Mouse (Mus musculus): Measurements from ENCODE around the gene Apmap.
A peak's percentile ranks its signal among the peaks of the same experiment; 100 is the strongest.
"Not testable (repeated sequence)": the region's sequence is repeated elsewhere in the genome, so short reads cannot be mapped to it uniquely, and the experiment has no call there.

Gene Apmap

GRCm38 (mm10) chr2:150610097-150610496 lies 1.7 kb upstream of the Apmap start:
- DNase-seq, result no peak

- DNase-seq, result peak; percentile 59
These were observed 649 bp upstream of the Apmap start for GRCm38 (mm10) chr2:150608872-150609560.

- no peak for DNase-seq
These were observed 1.3 kb downstream of the Apmap start for GRCm38 (mm10) chr2:150607086-150607485.

- no peak for DNase-seq
These were observed 3.6 kb downstream of the Apmap start for GRCm38 (mm10) chr2:150604802-150605201.

- no peak for DNase-seq
These were observed 6.2 kb downstream of the Apmap start for GRCm38 (mm10) chr2:150602166-150602565.

- DNase-seq, result no peak
These were observed 8.1 kb downstream of the Apmap start for GRCm38 (mm10) chr2:150600263-150600662.

- no peak for DNase-seq
These were observed 12.8 kb downstream of the Apmap start for GRCm38 (mm10) chr2:150595411-150596190.

- no peak for DNase-seq
These were observed 19.3 kb downstream of the Apmap start for GRCm38 (mm10) chr2:150589076-150589475.

- DNase-seq, result no peak
These were observed 28.7 kb downstream of the Apmap start for GRCm38 (mm10) chr2:150579628-150580027.

- DNase-seq, result no peak
These were observed 29.8 kb downstream of the Apmap start for GRCm38 (mm10) chr2:150578603-150579002.

- DNase-seq, result no peak
These were observed 32.1 kb downstream of the Apmap start for GRCm38 (mm10) chr2:150576256-150576655.

- no peak for DNase-seq
These were observed 35.9 kb downstream of the Apmap start for GRCm38 (mm10) chr2:150572463-150572862.

- DNase-seq, result no peak
These were observed 37.6 kb downstream of the Apmap start for GRCm38 (mm10) chr2:150570761-150571160.

GRCm38 (mm10) chr2:150569847-150570590 lies 38.3 kb downstream of the Apmap start, which contains the start of gene Cst7:
Gene Cst7, plus strand, starts transcription at chr2:150570415.
- no peak for DNase-seq

GRCm38 (mm10) chr2:150567051-150567450 lies 41.3 kb downstream of the Apmap start:
- DNase-seq, result peak; percentile 54

- DNase-seq, result no peak
These were observed 49.8 kb downstream of the Apmap start for GRCm38 (mm10) chr2:150558568-150558967.

GRCm38 (mm10) chr2:150549576-150549975 lies 58.8 kb downstream of the Apmap start:
- DNase-seq, result not testable (repeated sequence)

Measured in cerebellum, adult 11-12 months (tissue).